Mouse (Mus musculus): ENCODE measurements around the gene Scn11a. TPM values are rescaled to one million over a fixed set of nuclear protein-coding genes. Genes with fewer than 3 reads are reported as not detected.

Scn11a gene
- polyA plus RNA-seq (2015; fragmentation: Nextera tagmentation; extraction: Ambion mirVana): 0.03 and 0.04 TPM in 2 replicates

DNA sequence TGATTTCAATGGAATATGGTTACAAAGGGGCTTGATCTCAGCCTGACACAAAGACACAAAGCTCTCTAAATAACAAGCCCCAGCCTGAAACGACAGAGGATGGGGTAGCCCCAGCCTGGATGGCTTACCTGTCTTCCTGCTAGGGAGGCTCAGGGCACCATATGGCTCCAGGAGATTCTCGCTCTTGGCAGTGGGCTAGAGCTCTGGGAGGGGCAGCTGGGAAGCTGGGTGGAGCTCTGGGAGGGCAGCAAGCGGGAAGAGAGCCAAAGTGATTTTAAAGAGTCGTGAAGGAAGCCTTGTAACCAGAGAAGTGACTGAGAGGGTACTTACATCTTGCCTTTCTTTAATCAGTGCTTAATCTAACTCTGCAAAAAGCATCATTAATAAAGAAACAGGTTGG lies at the start of gene Scn11a:
Scn11a (minus strand) TSS at position 160 of the 400 bp plus-strand sequence.
- Histone ChIP-seq H3K9me3 (replicated peaks) (no peaks in the 10 kb centered on the region), H3K36me3 (no peaks in the 10 kb centered on the region), H3K27me3 (no peaks in the 10 kb centered on the region), H3K4me1 (replicated peaks) (no peaks in the 10 kb centered on the region), H3K27ac (no peak within 1 kb of the TSS), H3K4me3 (no peak within 1 kb of the TSS), H3K4me2 (no peak within 1 kb of the TSS), H3K9ac (no peak within 1 kb of the TSS)
- WGBS: 35% methylated on average over 4 of the region's 4 CpGs
- ATAC-seq (replicated peaks; ENCODE audit: insufficient number of reproducible peaks, insufficient read depth, low FRiP score, low read depth): no peak

DNA sequence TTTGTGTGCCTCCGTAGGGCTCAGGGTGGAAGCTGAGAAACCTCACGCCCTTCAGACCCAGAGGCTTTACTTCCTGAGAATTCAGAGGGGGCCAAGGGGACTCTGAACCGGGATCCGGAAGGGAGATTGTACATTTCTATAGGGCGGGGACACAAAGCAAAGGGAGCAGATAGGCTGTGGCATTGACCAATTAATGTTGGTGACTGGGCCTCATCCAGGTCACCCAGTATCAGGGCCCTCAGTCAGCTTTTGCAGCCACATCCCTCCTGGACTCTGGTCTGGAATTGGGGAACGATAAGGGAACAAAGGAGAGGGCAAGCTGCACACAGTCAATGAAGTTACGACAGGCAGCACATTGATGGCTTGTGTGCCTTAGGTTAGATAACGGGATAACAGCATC lies 28.9 kb upstream of the Scn11a start:
- no peaks in the 10 kb centered on the region for H3K27me3 ChIP-seq

DNA sequence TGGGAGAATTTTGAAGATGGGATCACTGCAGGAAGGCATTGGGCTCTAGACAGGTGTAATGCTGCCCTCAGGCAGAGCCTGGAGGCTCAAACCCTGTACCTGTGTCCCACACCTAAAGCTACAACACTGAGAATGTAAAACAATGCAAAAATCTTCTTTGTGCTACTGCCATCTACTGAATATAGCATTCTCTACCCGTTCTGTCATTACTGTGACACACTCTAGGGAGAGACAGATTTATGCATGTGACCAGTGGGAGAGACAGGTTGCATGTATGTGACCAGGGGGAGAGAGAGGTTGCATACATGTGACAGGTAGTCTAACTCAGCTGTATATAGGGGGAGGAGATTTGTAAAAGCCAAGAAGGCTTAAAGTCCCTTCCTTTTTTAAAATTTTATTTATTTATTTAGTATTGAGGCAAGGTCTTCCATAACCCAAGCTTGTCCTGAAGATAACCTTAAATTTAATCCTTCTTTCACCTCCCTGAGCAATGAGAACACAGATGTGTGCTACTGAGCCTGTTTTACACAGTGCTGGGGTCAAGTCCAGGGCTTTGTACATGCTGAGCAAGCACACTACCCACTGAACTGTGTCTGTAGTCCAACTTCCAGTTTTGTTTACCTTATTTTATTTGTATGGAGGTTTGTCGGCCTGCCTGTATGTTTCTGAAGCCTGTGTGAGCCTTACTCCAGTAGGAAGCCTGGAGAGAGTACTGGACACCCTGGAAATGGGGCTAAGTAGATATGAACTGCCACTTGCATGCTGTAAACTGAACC lies 28.0 kb upstream of the Scn11a start:
- H3K4me1 ChIP-seq (replicated peaks): no peaks in the 10 kb centered on the region
- no peak overlapping the region for H3K9ac ChIP-seq
- 59% methylated on average over 2 of the region's 2 CpGs for WGBS
- no peaks in the 10 kb centered on the region for H3K27me3 ChIP-seq
- no peak for ATAC-seq (replicated peaks; ENCODE audit: insufficient number of reproducible peaks, insufficient read depth, low FRiP score, low read depth)
- no peaks in the 10 kb centered on the region for H3K9me3 ChIP-seq (replicated peaks)
- H3K36me3 ChIP-seq: no peaks in the 10 kb centered on the region
- H3K4me3 ChIP-seq: no peak overlapping the region
- H3K4me2 ChIP-seq: no peak overlapping the region
- no peak overlapping the region for H3K27ac ChIP-seq

More for the DNA sequence above, 28.9 kb upstream of the Scn11a start:
- no peaks in the 10 kb centered on the region for H3K9me3 ChIP-seq (replicated peaks)
- H3K4me3 ChIP-seq: no peak overlapping the region
- no peaks in the 10 kb centered on the region for H3K36me3 ChIP-seq
- no peaks in the 10 kb centered on the region for H3K4me1 ChIP-seq (replicated peaks)
- WGBS: 47% methylated on average over 8 of the region's 8 CpGs
- ATAC-seq (replicated peaks; ENCODE audit: insufficient number of reproducible peaks, insufficient read depth, low FRiP score, low read depth): no peak
- no peak overlapping the region for H3K9ac ChIP-seq
- H3K27ac ChIP-seq: no peak overlapping the region
- no peak overlapping the region for H3K4me2 ChIP-seq

DNA sequence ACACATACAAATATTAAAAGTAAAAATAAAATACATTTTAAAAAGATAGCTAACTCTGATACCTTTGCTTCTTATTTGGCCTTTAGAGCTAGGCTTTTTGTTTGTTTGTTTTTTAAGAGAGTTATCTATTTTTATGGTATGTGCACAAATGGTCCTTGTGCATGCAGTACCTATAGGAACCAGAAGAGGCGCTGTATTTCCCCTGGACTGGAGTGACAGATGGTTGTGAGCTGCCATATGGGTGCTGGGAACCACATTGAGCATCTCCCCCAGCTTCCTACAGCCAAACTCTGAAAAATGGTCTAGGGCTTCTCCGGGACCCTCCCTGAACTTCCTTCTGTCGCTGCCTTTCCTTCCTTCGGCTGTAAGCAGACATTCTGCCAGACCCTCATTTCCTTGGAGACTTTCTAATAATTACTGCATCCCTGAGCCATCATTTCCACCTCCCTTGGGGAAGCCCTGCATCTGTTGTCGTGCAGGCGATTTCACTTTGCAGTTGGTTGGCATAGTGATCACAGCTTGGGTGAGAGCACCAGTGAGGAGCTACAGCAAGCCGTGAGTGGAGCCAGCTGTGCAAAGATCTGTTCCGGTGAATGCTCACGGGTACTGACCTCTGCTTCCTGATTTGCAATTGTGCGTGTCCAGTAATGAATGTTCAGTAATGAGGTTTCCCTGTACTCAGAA lies 27.2 kb upstream of the Scn11a start:
- Histone ChIP-seq H3K4me1 (replicated peaks) (no peaks in the 10 kb centered on the region), H3K27me3 (no peaks in the 10 kb centered on the region), H3K9me3 (replicated peaks) (no peaks in the 10 kb centered on the region), H3K4me2 (no peak overlapping the region), H3K36me3 (no peaks in the 10 kb centered on the region), H3K27ac (no peak overlapping the region), H3K4me3 (no peak overlapping the region), H3K9ac (no peak overlapping the region)
- 69% methylated on average over 10 of the region's 10 CpGs for WGBS
- ATAC-seq (replicated peaks; ENCODE audit: insufficient number of reproducible peaks, insufficient read depth, low FRiP score, low read depth): no peak

DNA sequence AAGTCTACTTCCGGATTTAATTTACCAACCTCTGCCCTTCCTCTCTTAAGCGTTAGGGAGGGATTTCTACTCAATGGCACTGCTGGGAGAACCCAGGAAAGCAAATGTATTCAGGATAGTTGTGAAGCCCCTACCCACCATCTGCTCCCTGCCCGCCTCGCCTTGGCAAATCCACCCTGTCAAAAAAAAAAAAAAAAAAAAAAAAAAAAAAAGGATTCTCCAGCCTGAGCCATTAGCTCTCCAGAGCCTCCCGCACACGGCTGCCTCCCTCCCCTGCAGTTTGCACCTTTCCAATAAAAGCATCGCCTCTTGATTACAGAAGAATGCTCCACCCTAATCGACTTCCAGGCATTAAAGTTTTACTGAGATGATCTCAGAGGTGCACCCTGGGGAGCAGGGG lies 24.0 kb upstream of the Scn11a start:
- Histone ChIP-seq H3K4me2 (no peak overlapping the region), H3K27me3 (no peaks in the 10 kb centered on the region), H3K4me1 (replicated peaks) (no peaks in the 10 kb centered on the region), H3K9ac (no peak overlapping the region), H3K9me3 (replicated peaks) (no peaks in the 10 kb centered on the region), H3K27ac (no peak overlapping the region), H3K4me3 (no peak overlapping the region), H3K36me3 (no peaks in the 10 kb centered on the region)
- 19% methylated on average over 8 of the region's 8 CpGs for WGBS
- no peak for ATAC-seq (replicated peaks; ENCODE audit: insufficient number of reproducible peaks, insufficient read depth, low FRiP score, low read depth)

DNA sequence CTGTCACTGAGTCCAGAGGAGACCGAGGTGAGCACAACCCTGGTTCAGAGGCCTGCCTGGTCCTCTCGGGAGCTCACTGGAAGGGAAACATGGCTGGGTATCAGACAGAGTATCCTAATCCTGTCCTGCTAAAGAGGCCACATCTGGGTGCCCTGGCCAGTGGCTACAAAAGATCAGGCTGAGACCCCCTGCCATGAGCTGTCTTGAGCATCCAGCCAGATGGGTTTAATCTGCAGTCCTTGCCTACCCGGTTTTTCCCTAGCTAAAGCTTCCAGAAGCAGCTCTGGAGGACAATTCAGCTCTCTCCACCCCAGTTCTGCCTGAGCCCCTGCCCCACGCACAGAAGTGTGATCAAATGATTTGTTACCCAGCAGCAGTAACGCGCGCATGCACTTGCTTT lies 23.4 kb upstream of the Scn11a start:
- H3K36me3 ChIP-seq: no peaks in the 10 kb centered on the region
- no peaks in the 10 kb centered on the region for H3K4me1 ChIP-seq (replicated peaks)
- H3K4me2 ChIP-seq: no peak overlapping the region
- H3K4me3 ChIP-seq: no peak overlapping the region
- no peaks in the 10 kb centered on the region for H3K9me3 ChIP-seq (replicated peaks)
- WGBS: 45% methylated on average over 7 of the region's 7 CpGs
- no peak overlapping the region for H3K9ac ChIP-seq
- no peak for ATAC-seq (replicated peaks; ENCODE audit: insufficient number of reproducible peaks, insufficient read depth, low FRiP score, low read depth)
- no peak overlapping the region for H3K27ac ChIP-seq
- no peaks in the 10 kb centered on the region for H3K27me3 ChIP-seq

DNA sequence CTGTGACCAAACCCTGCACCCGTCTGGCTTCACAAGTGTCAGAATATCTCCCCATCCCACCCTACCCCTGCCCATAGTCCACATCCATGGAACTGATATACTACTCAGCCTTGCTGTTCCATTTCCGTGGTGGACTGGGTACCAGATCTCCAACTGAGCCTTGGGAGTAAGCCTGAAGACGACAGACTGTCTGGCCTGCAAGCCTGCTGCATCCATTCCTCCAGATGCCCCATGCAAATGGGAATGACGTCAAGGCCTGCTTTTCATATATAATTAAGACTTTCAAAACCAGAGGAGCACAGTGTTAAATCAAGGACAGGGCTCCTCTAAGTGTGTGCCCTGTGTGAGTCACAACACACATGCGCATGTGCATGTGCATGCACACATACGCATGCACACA lies 21.9 kb upstream of the Scn11a start:
- no peak for ATAC-seq (replicated peaks; ENCODE audit: insufficient number of reproducible peaks, insufficient read depth, low FRiP score, low read depth)
- H3K4me1 ChIP-seq (replicated peaks): no peaks in the 10 kb centered on the region
- no peak overlapping the region for H3K4me2 ChIP-seq
- H3K27me3 ChIP-seq: no peaks in the 10 kb centered on the region
- no peak overlapping the region for H3K9ac ChIP-seq
- H3K36me3 ChIP-seq: no peaks in the 10 kb centered on the region
- no peak overlapping the region for H3K4me3 ChIP-seq
- no peaks in the 10 kb centered on the region for H3K9me3 ChIP-seq (replicated peaks)
- 73% methylated on average over 6 of the region's 6 CpGs for WGBS
- no peak overlapping the region for H3K27ac ChIP-seq

DNA sequence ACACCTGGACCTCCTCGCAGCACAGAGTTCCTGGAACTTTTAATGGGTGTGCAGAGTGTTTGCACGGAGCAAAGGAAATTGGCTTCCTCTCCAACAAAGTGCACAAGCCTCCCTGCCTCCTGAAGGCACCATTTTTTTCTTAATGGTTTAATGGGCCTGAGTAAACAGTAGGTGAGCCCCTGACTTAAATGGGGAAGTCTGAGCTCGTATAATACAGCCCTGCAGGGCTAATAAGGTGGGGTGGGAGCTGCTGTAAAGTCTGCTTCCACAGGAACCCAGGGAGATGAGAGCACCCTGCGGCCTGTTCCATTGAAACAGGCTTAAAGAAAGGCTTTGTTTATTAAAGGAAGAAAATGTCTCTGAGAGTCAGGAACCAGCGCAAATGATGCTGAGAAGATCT lies 19.5 kb upstream of the Scn11a start:
- no peak overlapping the region for H3K4me3 ChIP-seq
- no peak for ATAC-seq (replicated peaks; ENCODE audit: insufficient number of reproducible peaks, insufficient read depth, low FRiP score, low read depth)
- H3K9ac ChIP-seq: no peak overlapping the region
- H3K36me3 ChIP-seq: no peaks in the 10 kb centered on the region
- no peaks in the 10 kb centered on the region for H3K27me3 ChIP-seq
- no peak overlapping the region for H3K27ac ChIP-seq
- no peaks in the 10 kb centered on the region for H3K4me1 ChIP-seq (replicated peaks)
- no peaks in the 10 kb centered on the region for H3K9me3 ChIP-seq (replicated peaks)
- WGBS: 47% methylated on average over 5 of the region's 5 CpGs
- no peak overlapping the region for H3K4me2 ChIP-seq

DNA sequence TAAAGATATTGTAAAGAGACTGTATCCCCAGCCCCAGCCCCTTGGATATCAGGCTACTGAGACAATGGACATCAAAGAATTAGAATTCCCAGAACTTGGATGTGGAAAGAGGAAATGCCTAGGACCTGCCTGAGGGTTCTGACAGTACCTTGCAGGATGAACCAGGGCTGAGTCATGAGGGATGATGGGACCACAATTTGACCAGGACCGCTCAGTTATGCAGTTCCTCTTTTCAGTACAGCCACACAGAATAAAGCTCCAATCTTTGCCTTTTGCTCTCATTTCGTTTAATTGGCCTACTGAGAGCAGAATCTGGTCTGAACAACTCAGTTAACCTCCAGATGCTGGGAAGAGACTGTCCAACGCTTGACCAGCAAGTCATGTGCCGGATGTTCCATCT lies 18.3 kb upstream of the Scn11a start:
- Histone ChIP-seq H3K9me3 (replicated peaks) (no peaks in the 10 kb centered on the region), H3K27ac (no peak overlapping the region), H3K9ac (no peak overlapping the region), H3K36me3 (no peaks in the 10 kb centered on the region), H3K27me3 (no peaks in the 10 kb centered on the region), H3K4me3 (no peak overlapping the region), H3K4me1 (replicated peaks) (no peaks in the 10 kb centered on the region), H3K4me2 (no peak overlapping the region)
- no peak for ATAC-seq (replicated peaks; ENCODE audit: insufficient number of reproducible peaks, insufficient read depth, low FRiP score, low read depth)
- WGBS: 75% methylated on average over 4 of the region's 4 CpGs

DNA sequence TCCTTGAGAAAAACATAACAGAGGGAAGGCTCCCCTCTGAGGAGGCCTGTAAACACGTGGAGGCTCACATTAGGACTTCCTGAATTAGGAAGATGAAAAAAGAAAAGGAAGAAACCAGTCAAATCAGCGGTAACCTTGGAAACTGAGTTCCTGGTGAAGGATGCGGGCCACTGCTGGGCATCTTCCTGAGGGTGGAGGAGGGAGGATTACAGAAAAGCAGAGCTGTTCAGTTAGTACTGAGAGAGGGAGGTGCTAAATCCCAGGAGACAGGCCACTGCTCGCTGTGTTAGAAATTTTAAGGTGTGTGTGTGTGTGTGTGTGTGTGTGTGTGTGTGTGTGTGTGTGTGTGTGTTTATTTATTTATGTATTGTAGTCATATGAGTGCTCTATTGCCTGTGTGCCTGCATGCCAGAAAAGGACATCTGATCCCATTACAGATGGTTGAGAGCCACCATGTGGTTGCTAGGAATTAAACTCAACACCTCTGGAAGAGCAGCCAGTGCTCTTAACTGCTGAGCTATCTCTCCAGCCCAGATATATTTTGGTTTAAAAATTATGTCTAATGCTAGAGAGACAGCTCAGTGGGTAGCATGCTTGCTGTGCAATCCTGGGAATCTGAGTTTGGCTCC lies 17.4 kb upstream of the Scn11a start:
- no peak overlapping the region for H3K9ac ChIP-seq
- no peaks in the 10 kb centered on the region for H3K36me3 ChIP-seq
- H3K4me1 ChIP-seq (replicated peaks): no peaks in the 10 kb centered on the region
- no peak for ATAC-seq (replicated peaks; ENCODE audit: insufficient number of reproducible peaks, insufficient read depth, low FRiP score, low read depth)
- H3K27ac ChIP-seq: no peak overlapping the region
- no peak overlapping the region for H3K4me3 ChIP-seq
- H3K9me3 ChIP-seq (replicated peaks): no peaks in the 10 kb centered on the region
- H3K27me3 ChIP-seq: no peaks in the 10 kb centered on the region
- WGBS: 36% methylated on average over 4 of the region's 4 CpGs
- no peak overlapping the region for H3K4me2 ChIP-seq

DNA sequence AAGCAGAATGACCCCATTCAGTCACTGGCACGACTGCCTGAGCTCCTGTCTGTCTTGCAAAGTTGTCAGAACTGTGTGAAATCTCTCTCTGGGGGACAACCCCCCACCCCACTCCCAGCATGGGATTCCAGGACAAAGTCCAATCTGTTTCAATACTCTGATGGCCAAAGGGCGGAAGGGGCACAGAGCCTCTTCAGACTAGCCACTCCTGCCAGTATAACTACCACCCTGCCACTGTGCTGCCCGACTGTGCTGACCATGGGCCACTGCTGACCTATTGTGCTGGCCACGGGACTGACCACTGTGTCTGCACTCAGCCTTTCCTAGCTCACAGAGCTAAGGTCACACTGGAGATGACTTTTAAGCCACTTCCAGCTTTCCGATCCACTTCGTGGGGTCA lies 16.8 kb upstream of the Scn11a start:
- no peaks in the 10 kb centered on the region for H3K27me3 ChIP-seq
- no peak overlapping the region for H3K4me3 ChIP-seq
- H3K4me1 ChIP-seq (replicated peaks): no peaks in the 10 kb centered on the region
- H3K9ac ChIP-seq: no peak overlapping the region
- H3K36me3 ChIP-seq: no peaks in the 10 kb centered on the region
- H3K9me3 ChIP-seq (replicated peaks): no peaks in the 10 kb centered on the region
- no peak for ATAC-seq (replicated peaks; ENCODE audit: insufficient number of reproducible peaks, insufficient read depth, low FRiP score, low read depth)
- WGBS: 43% methylated on average over 6 of the region's 6 CpGs
- H3K27ac ChIP-seq: no peak overlapping the region
- no peak overlapping the region for H3K4me2 ChIP-seq
